Mouse (Mus musculus) heart, postnatal 25 days (tissue): ENCODE data around the gene Nelfa. TPM values are rescaled to one million over a fixed set of nuclear protein-coding genes. Genes with fewer than 3 reads are reported as not detected.
"Not testable (repeated sequence)": the region's sequence is repeated elsewhere in the genome, so short reads cannot be mapped to it uniquely, and the experiment has no call there.

Source experiments
- DNase-seq: peaks from one replicate; pipeline ENCODE4 v3.0.0; 2022; ENCODE audit warnings: low spot score
- intact Hi-C: fragments of 180-260 bp; cut with DNase I; formaldehyde crosslinking; loops from one replicate; pipeline ENCODE4 v1.15.1; 2025
- total RNA-seq, 2 experiments: library from RNA; stranded (reverse); gene quantifications; 2 replicates each; pipeline ENCODE4 v1.2.3; 2021

The Nelfa gene
- 10 to 100 TPM; 10.1 to 10.2 TPM for total RNA-seq

DNA sequence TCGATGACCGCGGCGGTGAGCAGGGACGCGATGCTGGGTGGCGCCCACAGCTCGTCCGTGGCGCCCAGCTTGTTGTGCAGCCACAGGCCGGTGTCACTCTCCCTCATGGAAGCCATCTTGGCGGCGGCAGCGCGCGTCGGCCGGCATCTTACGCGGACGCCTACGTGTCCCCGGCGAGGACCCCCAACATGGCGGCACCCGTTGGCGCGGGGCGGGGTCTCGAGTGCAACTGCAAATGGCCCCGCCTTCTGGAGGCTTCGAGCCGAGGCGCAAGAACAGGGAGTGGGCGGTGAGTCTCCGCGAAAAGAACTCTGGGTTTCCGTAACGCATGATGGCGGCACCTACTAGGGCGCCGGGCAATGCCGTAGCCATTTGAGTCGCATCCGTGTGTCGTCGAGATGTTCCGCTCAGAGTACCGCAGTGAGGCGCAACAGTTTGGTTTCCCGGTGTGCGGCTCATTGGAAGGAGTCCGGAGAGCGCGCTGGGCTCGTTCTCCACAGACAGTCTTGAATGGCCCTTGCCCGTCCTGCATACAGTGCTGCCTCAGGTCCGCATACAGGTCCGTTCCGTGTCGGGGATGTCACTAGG lies at the start of gene Nelfa:
TSS of gene Nelfa (minus strand) at position 294 of the 588 bp plus-strand sequence.
- peak; percentile 98 for DNase-seq
- intact Hi-C loops = loop anchor here (10.0 kb wide), 2 partner anchors 151 to 281 kb away; partner anchors contain the start of genes Letm1, Slbp, Tacc3 and Tmem129

DNA sequence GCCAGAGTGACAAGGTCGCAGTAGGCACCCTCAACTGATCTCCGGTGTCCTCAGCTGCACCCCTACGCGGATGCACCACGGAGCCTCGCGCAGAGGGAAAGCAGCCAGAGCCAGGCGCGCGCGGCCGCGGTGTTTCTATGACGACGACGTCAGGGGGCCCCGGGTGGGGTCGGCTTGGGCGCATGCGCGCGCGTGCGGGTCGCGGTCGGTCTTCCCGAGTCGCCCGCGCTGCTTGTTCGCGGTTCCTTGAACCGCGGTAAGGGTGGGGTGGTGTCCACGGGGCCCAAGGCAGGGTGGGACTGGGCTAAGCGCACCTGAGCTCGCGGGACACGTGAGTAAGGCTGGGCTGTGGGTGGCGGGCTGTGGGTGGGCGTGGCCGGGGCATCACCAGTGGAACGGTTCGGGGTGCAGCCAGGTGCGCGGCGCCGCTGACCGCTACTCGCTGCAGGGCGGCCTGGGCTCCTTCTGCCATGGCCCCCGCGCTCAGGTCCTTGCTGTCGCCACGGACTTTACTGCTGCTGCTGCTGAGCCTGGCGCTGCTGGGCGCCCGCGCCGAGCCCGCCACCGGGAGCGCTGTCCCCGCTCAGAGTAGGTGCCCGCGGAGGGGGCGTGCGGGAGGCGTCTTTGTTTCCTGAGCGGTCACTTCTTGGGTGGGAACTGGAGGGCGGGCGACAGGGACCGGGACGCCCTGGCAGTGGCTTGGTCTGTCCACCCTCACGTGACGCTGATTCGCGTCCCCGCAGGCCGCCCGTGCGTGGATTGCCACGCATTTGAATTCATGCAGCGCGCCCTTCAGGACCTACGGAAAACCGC lies 47.3 kb upstream of the Nelfa start, which contains the start of gene Gm1673:
TSS of gene Gm1673 (plus strand) at position 125 of the 813 bp plus-strand sequence.
- intact Hi-C loops = no loop called here
- peak; percentile 64 for DNase-seq

DNA sequence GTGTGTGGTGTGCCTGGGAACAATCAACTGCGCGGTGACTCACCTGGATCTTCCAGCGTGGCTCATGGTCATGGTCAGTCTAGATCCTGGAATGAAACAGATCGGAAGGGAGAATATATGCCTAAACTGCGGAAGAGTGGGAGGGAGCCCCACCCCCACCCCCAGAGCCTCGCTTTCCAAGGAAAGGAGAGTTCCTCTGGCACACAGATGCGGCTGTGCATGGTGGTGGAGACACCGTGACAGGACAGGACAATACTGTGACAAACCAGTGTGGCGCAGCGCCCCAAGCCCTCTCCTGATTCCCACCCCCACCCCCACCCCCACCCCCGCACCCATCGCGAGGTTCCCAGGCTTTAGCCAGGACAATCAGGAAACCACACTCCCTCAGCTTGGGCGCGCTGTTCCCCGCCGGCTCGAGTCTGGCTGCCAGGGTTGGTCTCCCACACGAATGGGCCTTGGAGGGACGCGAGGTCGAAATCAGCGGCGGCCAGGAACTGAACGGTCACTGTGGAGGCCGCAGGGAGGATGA lies 46.6 kb upstream of the Nelfa start:
- intact Hi-C loops = no loop called here
- DNase-seq = no peak

DNA sequence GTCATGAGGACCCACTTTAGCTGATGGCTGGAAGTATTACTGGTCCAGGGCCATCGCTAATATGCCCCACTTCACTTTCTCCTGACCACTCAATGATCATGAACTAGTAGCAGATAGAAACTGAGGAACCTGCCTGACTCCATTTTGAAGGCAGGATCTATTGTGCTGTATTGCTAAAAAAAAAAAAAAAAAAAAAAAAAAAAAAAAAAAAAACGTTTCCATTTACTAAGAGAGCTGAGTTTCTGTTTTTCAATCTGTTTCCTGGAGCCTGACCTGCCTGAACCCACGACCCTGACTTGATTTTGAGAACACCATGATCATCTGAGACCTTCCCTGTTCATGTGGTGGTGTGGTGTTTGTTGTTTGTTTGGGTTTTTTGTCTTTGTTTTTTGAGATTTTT lies 40.1 kb upstream of the Nelfa start:
- intact Hi-C loops = no loop called here
- DNase-seq = no peak

DNA sequence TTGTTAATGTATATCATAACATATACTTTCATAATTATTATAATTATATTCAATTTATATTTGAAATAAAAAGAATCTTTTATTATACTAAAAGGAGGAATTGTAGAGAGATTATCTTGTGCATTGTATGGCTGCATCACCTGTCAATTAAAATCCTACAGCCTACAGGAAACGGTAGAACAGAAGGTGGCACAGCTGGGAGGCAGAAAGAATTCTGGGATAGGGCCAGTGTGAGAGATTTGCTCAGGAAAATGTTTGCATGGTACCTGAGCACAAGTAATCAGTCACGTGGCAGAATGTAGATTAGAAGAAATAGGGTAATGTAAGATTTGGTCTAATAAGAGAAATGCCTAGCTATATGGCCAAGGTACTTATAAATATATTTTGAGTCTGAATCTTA lies 38.5 kb upstream of the Nelfa start:
- no peak for DNase-seq
- intact Hi-C loops = no loop called here

DNA sequence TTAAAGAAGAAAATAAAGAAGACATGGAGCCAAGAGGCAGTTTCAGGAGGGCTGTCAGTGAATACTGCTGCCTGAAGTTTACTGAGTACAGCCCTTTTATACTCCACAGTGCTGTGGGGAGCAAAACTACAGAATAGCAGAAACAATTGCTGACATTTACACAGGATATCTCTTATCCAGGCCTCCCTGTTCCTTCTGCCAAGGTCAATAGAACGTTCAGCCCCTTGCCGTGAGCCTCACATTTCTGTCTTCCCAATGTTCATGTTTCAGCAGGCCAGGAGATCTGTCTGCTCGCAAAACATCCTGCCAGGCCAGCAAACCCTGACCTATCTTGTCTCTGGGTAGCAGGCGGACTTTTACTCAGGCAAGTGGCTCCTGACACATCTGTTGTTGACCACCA lies 23.2 kb upstream of the Nelfa start:
- intact Hi-C loops = loop anchor here (10.0 kb wide), 1 partner anchor 195 kb away; no protein-coding TSS in a partner anchor
- no peak for DNase-seq

DNA sequence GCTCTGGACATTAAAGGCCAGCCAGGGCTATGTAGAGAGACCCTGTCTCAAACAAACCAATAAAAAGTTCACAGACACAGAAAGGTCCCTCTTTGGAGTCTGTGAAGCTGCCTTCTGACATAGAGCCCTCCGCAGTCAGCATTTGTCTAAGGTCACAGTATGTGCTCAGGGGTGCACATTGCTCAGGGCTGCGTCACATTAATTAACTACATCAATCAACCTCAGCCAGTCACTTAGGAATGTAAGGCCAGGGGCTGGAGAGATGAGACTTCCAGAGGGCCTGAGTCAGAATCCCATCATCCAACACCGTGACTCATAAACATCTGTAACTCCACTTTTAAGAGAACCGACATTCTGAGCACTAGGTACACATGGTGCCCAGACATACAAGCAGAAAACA lies 19.7 kb upstream of the Nelfa start:
- DNase-seq = no peak
- intact Hi-C loops = loop anchor here (2.0 to 10.0 kb wide), 2 partner anchors 103 to 191 kb away; no protein-coding TSS in a partner anchor

DNA sequence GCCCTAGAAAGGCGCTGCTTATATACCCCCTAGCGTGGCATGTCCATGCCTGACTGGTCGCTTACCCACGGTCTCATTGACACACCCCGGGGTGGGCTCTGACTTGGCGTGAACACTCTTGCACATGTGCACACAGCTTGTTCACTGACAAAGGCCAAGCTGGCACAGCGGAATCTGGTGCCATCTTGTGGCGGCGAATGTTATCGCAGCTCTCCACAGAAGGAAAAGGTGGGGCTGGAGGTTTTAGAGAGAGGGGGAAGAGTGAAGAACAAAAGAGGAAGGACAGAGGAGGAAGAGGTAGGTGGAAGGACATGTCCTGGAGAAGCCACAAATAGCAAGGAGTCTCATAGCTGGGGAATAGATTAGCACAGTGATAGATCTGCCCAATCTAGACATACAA lies 18.1 kb upstream of the Nelfa start:
- intact Hi-C loops = loop anchor here (2.0 to 10.0 kb wide), 3 partner anchors 102 to 272 kb away; no protein-coding TSS in a partner anchor
- DNase-seq = no peak

DNA sequence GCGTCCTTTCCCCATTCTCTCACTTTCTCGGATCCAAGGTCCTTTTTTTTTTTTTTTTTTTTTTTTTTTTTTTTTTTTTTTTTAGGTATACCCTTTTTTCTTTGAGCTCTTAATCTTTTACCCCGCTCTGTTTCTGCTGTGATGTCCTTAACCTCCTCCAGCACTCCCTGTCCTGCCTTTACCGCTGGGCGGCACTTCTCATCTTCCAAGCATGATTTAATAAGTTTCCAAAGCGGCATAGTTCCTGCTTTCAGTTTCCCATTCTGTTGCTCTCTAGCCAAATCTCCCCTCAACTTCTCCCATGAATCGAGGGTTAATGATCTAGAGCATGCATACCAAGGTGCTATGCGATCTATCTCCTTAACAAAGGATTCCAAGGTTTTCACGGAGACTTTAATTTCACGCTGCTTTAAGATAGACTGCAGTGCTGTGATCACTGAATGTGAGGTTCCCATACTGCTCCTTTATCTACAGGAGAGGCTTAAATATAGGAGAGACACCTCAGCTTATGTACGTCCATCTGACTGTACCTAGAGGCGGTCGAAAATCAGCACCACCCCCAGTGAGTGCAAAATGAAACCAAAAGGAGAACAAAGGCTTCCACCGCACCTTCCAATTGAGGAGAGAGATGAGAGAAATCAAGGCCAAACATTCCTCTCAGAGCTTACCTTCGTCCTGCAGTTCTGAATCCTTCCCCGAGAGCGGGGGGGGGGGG lies 17.4 kb upstream of the Nelfa start:
- intact Hi-C loops = loop anchor here (2.0 to 10.0 kb wide), 3 partner anchors 101 to 271 kb away; no protein-coding TSS in a partner anchor
- no peak for DNase-seq

DNA sequence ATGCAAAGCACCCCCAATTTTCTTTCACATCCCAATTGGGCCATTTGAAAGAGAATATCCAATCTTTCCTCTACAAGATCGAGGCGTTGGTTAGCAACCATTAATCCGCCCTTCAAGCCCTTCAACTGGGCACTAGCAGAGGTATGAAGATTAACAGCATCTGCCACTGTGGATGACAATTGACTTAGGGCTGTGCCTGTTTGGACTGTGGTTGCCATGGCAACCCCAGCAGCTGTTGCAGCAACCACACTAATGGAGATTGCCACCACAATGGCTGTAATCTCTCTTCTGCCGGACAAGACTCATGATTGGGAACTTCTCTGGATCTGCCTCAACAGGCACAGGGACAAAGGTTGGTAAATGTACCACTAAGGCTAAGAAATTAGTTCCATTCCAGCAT lies 12.1 kb upstream of the Nelfa start:
- intact Hi-C loops = no loop called here

DNA sequence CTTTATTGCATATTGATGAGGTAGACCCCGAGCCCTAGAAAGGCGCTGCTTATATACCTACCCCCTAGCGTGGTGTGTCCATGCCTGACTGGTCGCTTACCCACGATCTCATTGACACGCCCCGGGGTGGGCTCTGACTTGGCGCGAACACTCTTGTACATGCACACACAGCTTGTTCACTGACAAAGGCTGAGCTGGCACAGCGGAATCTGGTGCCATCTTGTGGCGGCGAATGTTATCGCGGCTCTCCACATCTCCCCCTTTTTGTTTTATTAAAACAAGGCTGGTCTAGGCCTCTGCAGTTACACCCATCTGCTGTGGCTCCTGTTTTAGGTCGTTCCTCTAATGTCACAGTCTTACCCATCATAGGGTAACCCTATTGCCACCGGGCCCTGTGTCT lies 10.8 kb upstream of the Nelfa start:
- DNase-seq, intact Hi-C loops: not testable (repeated sequence)

More for the DNA sequence above, 12.1 kb upstream of the Nelfa start:
- no peak for DNase-seq

DNA sequence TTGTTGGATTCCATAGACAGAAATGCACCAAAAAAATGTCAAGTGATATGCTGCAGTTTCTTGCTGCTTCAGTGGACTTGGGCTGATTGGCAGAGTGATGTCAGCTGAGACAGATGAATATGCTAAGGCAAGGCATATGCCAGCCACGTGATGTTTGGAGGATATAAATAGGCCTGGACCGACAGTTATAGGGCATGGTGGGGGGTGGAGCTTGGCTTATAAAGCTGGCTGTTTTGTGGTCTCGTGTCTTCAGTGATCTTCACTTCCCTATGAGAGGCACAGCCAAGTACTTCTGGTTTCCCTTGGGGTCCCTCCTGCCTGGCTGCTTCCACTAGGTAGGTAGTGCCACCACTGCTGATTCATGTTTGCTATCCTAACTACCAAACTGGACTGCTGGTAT lies 2.2 kb upstream of the Nelfa start:
- DNase-seq = no peak
- intact Hi-C loops = loop anchor here (10.0 kb wide), 2 partner anchors 154 to 284 kb away; partner anchors contain the start of genes Letm1, Slbp, Tacc3 and Tmem129

DNA sequence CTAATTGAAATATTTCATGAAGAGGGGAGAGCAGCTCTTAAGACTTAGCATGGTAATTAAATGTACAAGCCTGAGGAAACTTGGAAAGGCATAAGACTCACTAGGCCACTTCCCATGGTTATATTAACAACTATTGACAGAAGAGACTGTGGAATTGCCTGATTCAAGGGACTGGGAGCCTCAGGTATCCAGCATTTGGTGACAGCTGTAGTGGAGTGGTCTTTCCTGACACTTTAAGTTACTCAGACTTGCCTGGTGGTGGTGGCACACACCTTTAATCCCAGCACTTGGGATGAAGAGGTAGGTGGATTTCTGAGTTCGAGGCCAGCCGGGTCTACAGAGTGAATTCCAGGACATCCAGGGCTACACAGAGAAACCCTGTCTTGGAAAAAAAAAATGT lies 1.0 kb upstream of the Nelfa start:
- intact Hi-C loops = loop anchor here (10.0 kb wide), 2 partner anchors 152 to 282 kb away; partner anchors contain the start of genes Letm1, Slbp, Tacc3 and Tmem129
- DNase-seq = no peak

DNA sequence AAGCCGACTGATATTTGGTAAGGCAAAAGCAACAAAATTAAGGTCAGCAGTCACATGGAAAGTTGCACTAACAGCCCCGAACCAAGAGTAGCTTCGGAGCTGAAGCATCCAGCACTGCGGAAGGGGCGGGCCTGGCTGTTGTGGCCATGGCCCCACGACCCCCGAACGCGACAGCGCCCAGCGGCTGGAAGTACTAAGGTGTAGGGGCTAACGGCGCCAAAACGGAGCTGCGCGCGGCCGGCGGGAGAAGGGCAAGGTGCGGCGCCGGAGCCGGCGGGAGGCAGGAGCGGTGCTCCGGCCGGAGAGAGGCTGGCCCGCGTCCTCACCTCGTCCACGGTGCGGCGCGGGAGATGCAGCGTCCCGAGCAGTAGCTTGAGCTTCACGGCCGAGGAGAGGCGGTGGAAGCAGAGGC lies 507 bp downstream of the Nelfa start:
- intact Hi-C loops = loop anchor here (10.0 kb wide), 2 partner anchors 151 to 281 kb away; partner anchors contain the start of genes Letm1, Slbp, Tacc3 and Tmem129
- DNase-seq = no peak

DNA sequence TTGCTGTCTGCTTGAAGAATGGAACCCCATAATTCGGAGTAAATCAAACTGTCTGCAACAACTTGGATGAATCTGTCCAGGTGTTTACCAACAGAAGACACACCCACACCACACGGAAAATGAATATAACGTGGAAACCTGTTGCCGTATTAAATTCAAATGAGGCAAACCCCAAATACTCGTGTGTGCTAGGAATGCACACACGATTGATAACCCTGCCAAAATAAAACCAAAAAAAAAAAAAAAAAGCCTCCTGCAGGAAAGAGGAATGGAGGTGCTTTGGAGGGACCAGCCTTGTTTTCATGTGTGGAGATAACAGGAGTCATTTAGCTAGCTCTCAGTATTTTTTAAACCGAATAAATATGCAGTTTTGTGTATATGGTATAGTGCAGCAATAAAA lies 1.3 kb downstream of the Nelfa start:
- no peak for DNase-seq
- intact Hi-C loops = loop anchor here (10.0 kb wide), 2 partner anchors 150 to 280 kb away; partner anchors contain the start of genes Letm1, Slbp, Tacc3 and Tmem129

DNA sequence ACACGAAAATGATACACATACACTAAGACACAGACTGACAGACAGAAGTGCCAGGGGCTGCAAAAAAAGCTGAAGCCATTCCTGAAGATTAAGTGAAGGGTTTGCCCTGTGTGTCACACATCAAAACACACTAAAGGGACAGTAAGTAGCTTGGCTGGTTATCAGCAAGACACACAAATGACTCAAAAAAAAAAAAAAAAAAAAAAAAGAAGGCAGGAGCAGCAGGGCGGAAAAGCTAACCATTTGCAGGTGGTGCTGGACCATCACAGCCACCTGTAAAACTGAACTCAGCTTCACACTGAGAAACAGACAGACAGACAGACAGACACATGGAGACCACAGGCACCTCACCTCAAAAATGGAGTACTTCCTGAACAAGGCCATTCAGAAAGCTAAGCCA lies 2.1 kb downstream of the Nelfa start:
- no peak for DNase-seq
- intact Hi-C loops = loop anchor here (10.0 kb wide), 2 partner anchors 149 to 279 kb away; partner anchors contain the start of genes Letm1, Slbp, Tacc3 and Tmem129

DNA sequence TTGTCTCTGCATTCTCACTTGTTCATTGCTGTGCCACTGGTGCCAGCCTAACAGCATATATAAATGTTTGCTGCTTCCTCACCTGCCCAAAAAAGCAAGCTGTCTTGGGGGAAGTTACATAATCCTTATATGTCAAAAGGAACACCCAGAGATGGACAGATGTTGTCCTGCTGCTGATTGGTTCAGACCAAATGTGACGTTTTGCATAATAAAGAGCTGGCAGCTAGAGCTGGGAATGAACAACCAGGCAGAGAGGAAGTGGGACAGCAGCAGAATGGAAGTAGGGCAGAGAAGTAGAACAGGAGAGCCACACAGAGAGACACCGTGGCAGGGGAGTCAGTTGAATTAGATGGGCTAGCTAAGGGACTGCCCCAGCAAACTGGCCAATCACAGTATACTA lies 3.8 kb downstream of the Nelfa start:
- intact Hi-C loops = loop anchor here (10.0 kb wide), 2 partner anchors 148 to 278 kb away; partner anchors contain the start of genes Letm1, Slbp, Tacc3 and Tmem129
- DNase-seq = no peak

DNA sequence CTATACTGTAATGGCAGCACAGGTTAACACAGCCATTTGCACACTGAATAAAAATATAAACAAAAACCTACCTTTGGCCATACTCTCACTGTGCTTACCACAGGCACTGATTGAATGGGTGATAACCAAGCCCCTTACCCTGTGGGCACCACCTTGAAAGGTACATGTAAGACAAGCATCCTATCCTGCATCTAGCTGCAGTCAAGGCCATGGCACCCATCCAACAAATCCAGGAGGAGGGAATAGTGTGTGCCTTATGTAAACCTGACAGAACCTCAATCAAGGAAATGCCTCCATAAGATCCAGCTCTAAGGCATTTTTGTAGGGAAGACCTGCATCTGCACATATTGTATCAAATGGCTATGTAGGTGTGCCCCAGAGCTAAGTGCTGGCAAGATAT lies 10.0 kb downstream of the Nelfa start:
- intact Hi-C loops = no loop called here
- DNase-seq = no peak

DNA sequence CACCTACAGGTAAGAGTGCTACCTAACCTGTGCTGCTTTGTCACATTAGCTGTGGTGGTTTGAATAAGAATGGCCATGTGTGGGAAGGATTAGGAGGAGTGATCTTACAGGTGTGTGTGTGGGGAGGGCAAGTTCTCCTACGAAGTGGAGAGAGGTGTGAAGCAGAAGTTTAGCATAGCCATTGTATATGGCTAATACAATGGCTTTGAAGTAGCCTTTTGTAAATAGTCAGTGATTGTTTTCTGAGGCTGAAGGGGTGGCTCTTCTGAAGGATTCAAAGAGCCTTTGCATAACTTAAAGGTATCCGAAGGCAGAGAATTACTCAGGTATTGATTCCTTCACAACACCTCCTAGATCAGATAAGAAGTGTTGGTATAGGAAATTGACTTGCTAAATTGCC lies 13.6 kb downstream of the Nelfa start:
- no peak for DNase-seq
- intact Hi-C loops = no loop called here
